Mouse (Mus musculus) myocyte (in vitro differentiated cells): ENCODE data around the gene Bmpr1b. TPM values are rescaled to one million over a fixed set of nuclear protein-coding genes. Genes with fewer than 3 reads are reported as not detected.

Source experiments
- H3K27me3 ChIP-seq: one replicate; pipeline ENCODE4 v1.6.1; 2011; ENCODE audit not compliant: control insufficient read depth, insufficient read depth, insufficient read length
- H3K36me3 ChIP-seq: one replicate; pipeline ENCODE4 v1.6.1; 2011; ENCODE audit not compliant: control insufficient read depth, insufficient read depth
- H3K4me2 ChIP-seq: one replicate; pipeline ENCODE4 v1.6.1; 2011; ENCODE audit warnings: low read depth, control low read depth
- H3K4me3 ChIP-seq: one replicate; pipeline ENCODE4 v1.5.1; 2011; ENCODE audit warnings: mild to moderate bottlenecking, control low read depth, moderate library complexity
- H3K79me2 ChIP-seq: one replicate; pipeline ENCODE4 v1.6.1; 2011; ENCODE audit not compliant: control insufficient read depth, insufficient read depth
- H3ac ChIP-seq: one replicate; pipeline ENCODE4 v1.6.1; 2011; ENCODE audit not compliant: control insufficient read depth, insufficient read length
- CEBPB ChIP-seq: IDR thresholded peaks from 2 replicates; pipeline ENCODE4 v1.6.1; 2011; ENCODE audit warnings: mild to moderate bottlenecking, moderate library complexity; ENCODE audit not compliant: poor library complexity, insufficient read depth, severe bottlenecking
- E2F4 ChIP-seq: IDR thresholded peaks from one replicate; pipeline ENCODE4 v1.6.1; 2011; ENCODE audit warnings: mild to moderate bottlenecking, control low read depth, moderate library complexity; ENCODE audit not compliant: insufficient read depth
- MAX ChIP-seq: IDR thresholded peaks from one replicate; pipeline ENCODE4 v1.6.1; 2011; ENCODE audit warnings: low read depth, mild to moderate bottlenecking, control low read depth
- MYOD1 ChIP-seq, 3 experiments: IDR thresholded peaks; one replicate each; pipeline ENCODE4 v1.6.1; 2011; ENCODE audit warnings: control low read depth in 2 of 3, low read depth in 2 of 3, mild to moderate bottlenecking in 2 of 3, moderate library complexity in 1 of 3; ENCODE audit not compliant: insufficient read length in 2 of 3, control insufficient read depth in 1 of 3
- MYOG ChIP-seq, 3 experiments: IDR thresholded peaks; one replicate each; pipeline ENCODE4 v1.6.1; 2011; ENCODE audit warnings: control low read depth in 2 of 3, low read depth in 2 of 3, mild to moderate bottlenecking in 2 of 3; ENCODE audit not compliant: insufficient read length in 2 of 3, control insufficient read depth in 1 of 3, insufficient read depth in 1 of 3
- POLR2A ChIP-seq: IDR thresholded peaks from one replicate; pipeline ENCODE4 v1.6.1; 2011; ENCODE audit warnings: low read depth, mild to moderate bottlenecking, control low read depth, moderate library complexity; ENCODE audit not compliant: insufficient read length
- POLR2AphosphoS2 ChIP-seq: IDR thresholded peaks from one replicate; pipeline ENCODE4 v1.6.1; 2011; ENCODE audit warnings: low read depth, control low read depth; ENCODE audit not compliant: insufficient read length
- REST ChIP-seq: IDR thresholded peaks from one replicate; pipeline ENCODE4 v1.6.1; 2011; ENCODE audit warnings: mild to moderate bottlenecking, control low read depth, moderate library complexity; ENCODE audit not compliant: insufficient read depth, insufficient read length
- SRF ChIP-seq: IDR thresholded peaks from one replicate; pipeline ENCODE4 v1.6.1; 2011; ENCODE audit warnings: low read depth; ENCODE audit not compliant: control insufficient read depth, insufficient read length
- TCF12 ChIP-seq: IDR thresholded peaks from one replicate; pipeline ENCODE4 v1.6.1; 2011; ENCODE audit warnings: mild to moderate bottlenecking, control low read depth; ENCODE audit not compliant: poor library complexity, insufficient read depth, severe bottlenecking
- TCF3 ChIP-seq: IDR thresholded peaks from one replicate; pipeline ENCODE4 v1.6.1; 2011; ENCODE audit warnings: low read depth, control low read depth; ENCODE audit not compliant: insufficient read length
- USF1 ChIP-seq: IDR thresholded peaks from one replicate; pipeline ENCODE4 v1.6.1; 2011; ENCODE audit warnings: low read depth, mild to moderate bottlenecking, control low read depth, moderate library complexity
- polyA plus RNA-seq: library from polyadenylated mRNA; unstranded; fragments of >200 nt; fragmentation: generic; extraction: Trizol; gene quantifications from one replicate; pipeline ENCODE4 v1.2.1, GENCODE M21; 2012; ENCODE audit warnings: missing spikeins

Gene Bmpr1b
- polyA plus RNA-seq, 1 experiment, result 0.34 TPM

DNA sequence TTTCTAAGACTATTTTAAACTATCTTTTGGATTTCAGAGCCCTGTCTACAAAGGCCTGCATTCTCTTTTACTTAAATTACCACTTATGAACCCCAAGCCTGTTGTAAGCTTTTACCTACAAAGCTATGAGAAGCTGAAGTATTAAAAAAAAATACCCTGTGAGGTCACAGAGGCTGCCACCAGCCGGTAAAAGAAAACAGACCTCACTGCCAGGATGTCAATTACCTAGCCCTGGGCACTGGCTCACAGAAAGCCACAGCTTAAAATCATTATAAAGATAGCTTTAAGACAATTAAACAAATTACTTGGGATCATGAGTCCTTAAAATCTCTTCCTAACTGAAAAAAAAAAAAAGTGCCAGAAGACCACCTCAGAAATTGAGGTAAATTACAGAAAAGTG is 85.1 kb downstream of the Bmpr1b start:
- no peaks in the 10 kb centered on the region for H3K36me3 ChIP-seq
- no peak overlapping the region for H3K4me2 ChIP-seq
- no peaks in the 10 kb centered on the region for H3K79me2 ChIP-seq
- TF ChIP-seq CEBPB (no peak), TCF3 (no peak), MYOG (IDR thresholded peaks at IDR 0.05; ENCODE audit: control insufficient read depth in 1 of 3, insufficient read depth in 1 of 3, insufficient read length in 2 of 3, low read depth in 2 of 3) (no peak), POLR2AphosphoS2 (no peak), POLR2A (no peak), E2F4 (no peak)
- no peaks in the 10 kb centered on the region for H3K27me3 ChIP-seq
- H3ac ChIP-seq, result no peak overlapping the region
- H3K4me3 ChIP-seq, result no peak overlapping the region

DNA sequence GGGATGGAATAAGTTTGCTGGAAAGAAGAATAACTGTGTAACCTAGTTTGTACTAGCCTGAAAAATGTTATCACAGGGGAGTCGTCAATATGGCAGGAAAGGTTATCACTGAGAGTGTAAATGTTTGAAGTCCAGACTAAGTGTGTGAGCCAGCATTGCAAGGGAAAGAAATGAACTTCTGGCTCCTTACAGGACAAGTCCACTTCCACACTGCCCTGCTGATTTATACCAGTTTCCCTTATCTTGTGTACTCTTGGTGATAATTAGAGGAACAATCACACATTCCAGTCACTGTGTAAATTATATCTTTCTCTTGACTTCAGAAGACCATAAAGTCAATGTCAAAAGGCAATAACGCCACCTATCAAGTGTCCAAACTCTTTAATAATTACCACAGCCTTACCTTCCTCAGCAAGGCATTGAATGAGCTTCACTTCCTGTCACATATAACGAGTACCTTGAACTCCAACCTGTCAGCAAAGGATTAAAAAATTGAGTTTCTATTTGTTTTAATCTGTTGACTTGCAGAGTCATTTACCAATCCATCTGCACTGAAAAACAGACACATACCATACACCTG is 91.4 kb downstream of the Bmpr1b start:
- Histone ChIP-seq H3K27me3 (no peaks in the 10 kb centered on the region), H3K36me3 (no peaks in the 10 kb centered on the region), H3K79me2 (no peaks in the 10 kb centered on the region), H3K4me3 (no peak overlapping the region), H3ac (no peak overlapping the region), H3K4me2 (no peak overlapping the region)
- TF ChIP-seq MYOD1 (IDR thresholded peaks at IDR 0.05; ENCODE audit: control insufficient read depth in 1 of 3, insufficient read length in 2 of 3, low read depth in 2 of 3) (no peak), TCF12 (no peak), CEBPB (no peak), SRF (no peak), MYOG (IDR thresholded peaks at IDR 0.05; ENCODE audit: control insufficient read depth in 1 of 3, insufficient read depth in 1 of 3, insufficient read length in 2 of 3, low read depth in 2 of 3) (no peak)

DNA sequence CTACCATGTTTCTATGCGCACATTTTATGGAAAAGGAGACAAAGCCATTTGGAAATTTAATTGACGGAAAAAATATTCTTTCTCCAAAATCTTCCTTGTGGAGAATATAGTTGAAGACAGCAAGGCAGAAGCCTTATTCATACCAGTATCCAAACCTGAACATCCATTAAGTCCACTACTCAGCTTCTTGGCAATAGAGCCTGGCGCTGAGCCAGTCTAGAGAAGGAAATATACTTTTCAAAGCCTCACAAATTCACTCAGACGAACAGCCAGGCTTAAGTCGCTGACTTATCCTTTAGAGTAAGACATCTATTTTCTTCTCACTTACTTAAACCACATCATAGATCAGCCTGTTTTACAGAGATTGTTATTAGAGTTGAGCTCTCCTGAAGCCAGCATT is 97.6 kb downstream of the Bmpr1b start:
- H3K27me3 ChIP-seq, result no peaks in the 10 kb centered on the region
- TF ChIP-seq USF1, result no peak
- TF ChIP-seq SRF, result no peak
- TF ChIP-seq E2F4, result no peak
- no peak for TF ChIP-seq POLR2AphosphoS2
- TF ChIP-seq REST, result no peak
- TF ChIP-seq MYOD1 (IDR thresholded peaks at IDR 0.05; ENCODE audit: control insufficient read depth in 1 of 3, insufficient read length in 2 of 3, low read depth in 2 of 3), result no peak
- no peak for TF ChIP-seq MAX
- no peak for TF ChIP-seq POLR2A
- TF ChIP-seq TCF12, result no peak
- TF ChIP-seq TCF3, result no peak
- TF ChIP-seq CEBPB, result no peak
- TF ChIP-seq MYOG (IDR thresholded peaks at IDR 0.05; ENCODE audit: control insufficient read depth in 1 of 3, insufficient read depth in 1 of 3, insufficient read length in 2 of 3, low read depth in 2 of 3), result no peak
- no peaks in the 10 kb centered on the region for H3K79me2 ChIP-seq

DNA sequence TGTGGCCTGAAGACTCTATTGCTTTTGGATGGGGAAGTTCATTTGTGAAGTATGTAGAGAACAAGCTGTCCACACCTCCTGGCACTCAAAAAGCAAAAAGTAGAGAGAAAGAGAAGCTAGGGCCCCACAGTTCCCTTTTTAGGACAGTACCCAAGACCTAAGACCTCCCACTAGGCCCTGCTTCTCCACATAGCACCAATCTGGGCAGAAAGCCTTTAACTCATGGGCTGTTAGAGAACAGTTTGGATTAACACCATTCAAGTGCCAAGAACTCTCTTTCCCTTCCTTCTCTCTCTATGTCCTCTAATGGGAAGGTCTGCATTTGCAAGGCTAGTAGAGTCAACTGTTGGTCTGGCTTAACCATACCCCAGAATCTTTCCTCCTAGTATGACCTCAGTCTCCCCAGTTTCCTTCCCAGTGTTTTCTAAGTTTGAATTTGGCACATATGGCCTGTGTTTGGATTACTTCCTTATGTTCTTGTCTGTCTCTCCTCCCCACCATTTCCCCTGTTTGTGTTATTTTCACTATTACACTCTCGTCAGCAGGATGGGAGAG is 102.4 kb downstream of the Bmpr1b start:
- TF ChIP-seq CEBPB (no peak), MYOG (IDR thresholded peaks at IDR 0.05; ENCODE audit: control insufficient read depth in 1 of 3, insufficient read depth in 1 of 3, insufficient read length in 2 of 3, low read depth in 2 of 3) (no peak), POLR2AphosphoS2 (no peak), E2F4 (no peak), USF1 (no peak), MAX (no peak), REST (no peak), TCF3 (no peak), SRF (no peak), POLR2A (no peak), MYOD1 (IDR thresholded peaks at IDR 0.05; ENCODE audit: control insufficient read depth in 1 of 3, insufficient read length in 2 of 3, low read depth in 2 of 3) (no peak), TCF12 (no peak)

More for the DNA sequence above, 97.6 kb downstream of the Bmpr1b start:
- no peak overlapping the region for H3K4me3 ChIP-seq
- no peaks in the 10 kb centered on the region for H3K36me3 ChIP-seq
- no peak overlapping the region for H3K4me2 ChIP-seq
- no peak overlapping the region for H3ac ChIP-seq

DNA sequence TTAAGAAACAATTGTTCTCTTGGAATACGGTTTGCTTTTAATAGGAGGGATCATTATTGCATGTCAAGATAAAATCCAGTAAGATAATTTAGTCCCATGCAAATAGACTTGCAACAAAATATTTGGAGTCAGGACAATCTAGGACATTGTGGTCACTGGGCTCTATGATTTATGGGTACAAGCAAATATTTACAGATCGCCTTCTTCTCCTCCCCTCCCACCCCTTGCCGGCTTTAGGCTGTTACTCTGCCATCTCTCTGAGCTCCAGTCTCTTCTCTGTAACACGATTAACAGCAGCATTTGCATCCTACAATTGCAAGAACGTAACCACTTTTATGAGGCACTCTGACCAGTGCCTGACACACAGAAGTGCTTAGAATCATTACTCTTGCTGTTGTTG is 104.1 kb downstream of the Bmpr1b start:
- no peak overlapping the region for H3K4me3 ChIP-seq
- no peaks in the 10 kb centered on the region for H3K27me3 ChIP-seq
- H3ac ChIP-seq, result no peak overlapping the region
- H3K79me2 ChIP-seq, result no peaks in the 10 kb centered on the region
- no peaks in the 10 kb centered on the region for H3K36me3 ChIP-seq
- H3K4me2 ChIP-seq, result no peak overlapping the region
- TF ChIP-seq MYOG (IDR thresholded peaks at IDR 0.05; ENCODE audit: control insufficient read depth in 1 of 3, insufficient read depth in 1 of 3, insufficient read length in 2 of 3, low read depth in 2 of 3) (no peak), POLR2AphosphoS2 (no peak), E2F4 (no peak), CEBPB (no peak), REST (no peak), MYOD1 (IDR thresholded peaks at IDR 0.05; ENCODE audit: control insufficient read depth in 1 of 3, insufficient read length in 2 of 3, low read depth in 2 of 3) (no peak), USF1 (no peak), MAX (no peak), POLR2A (no peak), SRF (no peak)

More for the DNA sequence above, 102.4 kb downstream of the Bmpr1b start:
- Histone ChIP-seq H3K4me2 (no peak overlapping the region), H3K4me3 (no peak overlapping the region), H3K79me2 (no peaks in the 10 kb centered on the region), H3K27me3 (no peaks in the 10 kb centered on the region), H3ac (no peak overlapping the region), H3K36me3 (no peaks in the 10 kb centered on the region)
